Mouse (Mus musculus): ENCODE data around the gene Olfr1410. TPM values are rescaled to one million over a fixed set of nuclear protein-coding genes. Genes with fewer than 3 reads are reported as not detected.

Gene Olfr1410
- polyA plus RNA-seq, 1 experiment = not detected

- DNase-seq (ENCODE audit: low read depth) = peak; percentile 17
- TF ChIP-seq POLR2A (IDR thresholded peaks at IDR 0.05; ENCODE audit: borderline replicate concordance, extremely low read depth, insufficient read depth, insufficient read length, poor library complexity, severe bottlenecking) = no peak
- TF ChIP-seq CTCF (IDR thresholded peaks at IDR 0.05; ENCODE audit: borderline replicate concordance, extremely low read depth, insufficient read depth, insufficient read length) = no peak
Measured at GRCm38 (mm10) chr1:92628227-92628626, 22.6 kb downstream of the Olfr1410 start.

- TF ChIP-seq CTCF (IDR thresholded peaks at IDR 0.05; ENCODE audit: borderline replicate concordance, extremely low read depth, insufficient read depth, insufficient read length) = no peak
- no peak for TF ChIP-seq POLR2A (IDR thresholded peaks at IDR 0.05; ENCODE audit: borderline replicate concordance, extremely low read depth, insufficient read depth, insufficient read length, poor library complexity, severe bottlenecking)
- DNase-seq (ENCODE audit: low read depth) = no peak
Measured at GRCm38 (mm10) chr1:92632196-92632595, 26.6 kb downstream of the Olfr1410 start.

GRCm38 (mm10) chr1:92632948-92633347, 27.4 kb downstream of the Olfr1410 start:
- no peak for DNase-seq (ENCODE audit: low read depth)
- TF ChIP-seq CTCF (IDR thresholded peaks at IDR 0.05; ENCODE audit: borderline replicate concordance, extremely low read depth, insufficient read depth, insufficient read length) = no peak

- DNase-seq (ENCODE audit: low read depth) = no peak
- TF ChIP-seq POLR2A (IDR thresholded peaks at IDR 0.05; ENCODE audit: borderline replicate concordance, extremely low read depth, insufficient read depth, insufficient read length, poor library complexity, severe bottlenecking) = no peak
- no peak for TF ChIP-seq CTCF (IDR thresholded peaks at IDR 0.05; ENCODE audit: borderline replicate concordance, extremely low read depth, insufficient read depth, insufficient read length)
Measured at GRCm38 (mm10) chr1:92633726-92634125, 28.1 kb downstream of the Olfr1410 start.

GRCm38 (mm10) chr1:92634569-92634968, 29.0 kb downstream of the Olfr1410 start:
- DNase-seq (ENCODE audit: low read depth) = no peak
- no peak for TF ChIP-seq POLR2A (IDR thresholded peaks at IDR 0.05; ENCODE audit: borderline replicate concordance, extremely low read depth, insufficient read depth, insufficient read length, poor library complexity, severe bottlenecking)
- TF ChIP-seq CTCF (IDR thresholded peaks at IDR 0.05; ENCODE audit: borderline replicate concordance, extremely low read depth, insufficient read depth, insufficient read length) = no peak

- TF ChIP-seq CTCF (IDR thresholded peaks at IDR 0.05; ENCODE audit: borderline replicate concordance, extremely low read depth, insufficient read depth, insufficient read length) (no peak), POLR2A (IDR thresholded peaks at IDR 0.05; ENCODE audit: borderline replicate concordance, extremely low read depth, insufficient read depth, insufficient read length, poor library complexity, severe bottlenecking) (no peak)
- peak; percentile 72 for DNase-seq (ENCODE audit: low read depth)
Measured at GRCm38 (mm10) chr1:92634976-92635599, 29.5 kb downstream of the Olfr1410 start.

- DNase-seq (ENCODE audit: low read depth) = no peak
- TF ChIP-seq CTCF (IDR thresholded peaks at IDR 0.05; ENCODE audit: borderline replicate concordance, extremely low read depth, insufficient read depth, insufficient read length) (no peak), POLR2A (IDR thresholded peaks at IDR 0.05; ENCODE audit: borderline replicate concordance, extremely low read depth, insufficient read depth, insufficient read length, poor library complexity, severe bottlenecking) (no peak)
Measured at GRCm38 (mm10) chr1:92636015-92636414, 30.4 kb downstream of the Olfr1410 start.

GRCm38 (mm10) chr1:92636676-92637075, 31.1 kb downstream of the Olfr1410 start:
- TF ChIP-seq CTCF (IDR thresholded peaks at IDR 0.05; ENCODE audit: borderline replicate concordance, extremely low read depth, insufficient read depth, insufficient read length) (no peak), POLR2A (IDR thresholded peaks at IDR 0.05; ENCODE audit: borderline replicate concordance, extremely low read depth, insufficient read depth, insufficient read length, poor library complexity, severe bottlenecking) (no peak)
- no peak for DNase-seq (ENCODE audit: low read depth)

GRCm38 (mm10) chr1:92637501-92638172, 32.1 kb downstream of the Olfr1410 start:
- DNase-seq (ENCODE audit: low read depth) = no peak
- TF ChIP-seq CTCF (IDR thresholded peaks at IDR 0.05; ENCODE audit: borderline replicate concordance, extremely low read depth, insufficient read depth, insufficient read length) (no peak), POLR2A (IDR thresholded peaks at IDR 0.05; ENCODE audit: borderline replicate concordance, extremely low read depth, insufficient read depth, insufficient read length, poor library complexity, severe bottlenecking) (no peak)

- TF ChIP-seq CTCF (IDR thresholded peaks at IDR 0.05; ENCODE audit: borderline replicate concordance, extremely low read depth, insufficient read depth, insufficient read length) (no peak), POLR2A (IDR thresholded peaks at IDR 0.05; ENCODE audit: borderline replicate concordance, extremely low read depth, insufficient read depth, insufficient read length, poor library complexity, severe bottlenecking) (no peak)
- DNase-seq (ENCODE audit: low read depth) = no peak
Measured at GRCm38 (mm10) chr1:92638181-92638580, 32.6 kb downstream of the Olfr1410 start.

- DNase-seq (ENCODE audit: low read depth) = no peak
- TF ChIP-seq POLR2A (IDR thresholded peaks at IDR 0.05; ENCODE audit: borderline replicate concordance, extremely low read depth, insufficient read depth, insufficient read length, poor library complexity, severe bottlenecking) = no peak
- no peak for TF ChIP-seq CTCF (IDR thresholded peaks at IDR 0.05; ENCODE audit: borderline replicate concordance, extremely low read depth, insufficient read depth, insufficient read length)
Measured at GRCm38 (mm10) chr1:92638736-92639135, 33.2 kb downstream of the Olfr1410 start.

- TF ChIP-seq CTCF (IDR thresholded peaks at IDR 0.05; ENCODE audit: borderline replicate concordance, extremely low read depth, insufficient read depth, insufficient read length) = no peak
- no peak for DNase-seq (ENCODE audit: low read depth)
Measured at GRCm38 (mm10) chr1:92640393-92640792, 34.8 kb downstream of the Olfr1410 start.

All from brain, embryonic 14.5 days (tissue).